Mouse (Mus musculus): Measurements from ENCODE around the gene Ssh3.
A peak's percentile ranks its signal among the peaks of the same experiment; 100 is the strongest.

The Ssh3 gene

DNA sequence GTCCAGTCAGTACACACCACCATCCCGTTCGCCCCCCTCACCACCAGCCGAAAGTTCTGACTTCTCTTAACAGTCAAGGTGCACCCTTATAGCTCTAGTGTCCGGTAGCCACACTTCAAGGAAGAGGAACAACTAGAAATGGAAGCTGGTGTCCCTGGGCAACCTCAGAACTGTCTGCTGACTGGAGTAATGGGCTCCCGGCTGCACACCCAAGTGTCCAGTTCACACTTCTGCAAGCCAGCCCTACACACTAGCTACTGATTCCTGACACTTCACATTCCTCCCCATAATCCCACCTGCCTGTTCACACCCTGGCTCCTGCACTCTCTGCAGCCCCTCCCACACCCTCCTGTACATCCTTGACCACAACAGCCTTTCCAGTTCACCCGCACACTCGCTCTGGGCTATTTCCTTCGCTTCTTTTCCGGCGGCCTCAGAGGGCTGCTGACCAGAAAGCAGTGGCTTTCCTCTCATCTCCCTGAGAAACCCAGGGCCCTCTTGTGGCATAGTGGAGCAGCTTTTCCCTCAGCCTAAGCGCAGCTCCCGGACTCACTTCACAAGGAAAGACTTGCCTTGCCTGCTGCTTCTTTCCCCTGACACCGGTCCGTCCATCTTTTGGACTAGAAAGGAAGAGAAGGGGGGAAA lies 52.8 kb downstream of the Ssh3 start:
- peak; percentile 85 for DNase-seq (ENCODE audit: low read depth)

DNA sequence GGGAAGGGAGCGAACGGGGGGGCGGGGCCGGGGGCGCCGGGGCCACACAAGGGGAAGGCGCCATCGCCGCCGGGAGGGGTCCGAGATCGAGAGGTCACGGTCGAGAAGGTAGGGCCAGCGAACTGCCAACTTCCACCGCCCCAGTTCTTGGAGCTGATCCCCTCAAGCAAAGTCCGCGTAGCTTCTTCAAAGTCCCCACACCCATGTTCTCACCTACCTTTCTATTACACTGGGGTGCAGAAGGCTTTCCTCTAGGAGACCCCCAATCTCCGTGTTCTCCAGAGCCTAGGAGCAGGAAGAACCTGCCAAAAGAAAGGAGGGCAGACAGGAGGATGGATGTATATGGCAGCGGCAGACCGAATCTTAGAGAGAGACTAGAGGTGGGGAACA lies 53.5 kb downstream of the Ssh3 start:
- DNase-seq (ENCODE audit: low read depth), result no peak

DNA sequence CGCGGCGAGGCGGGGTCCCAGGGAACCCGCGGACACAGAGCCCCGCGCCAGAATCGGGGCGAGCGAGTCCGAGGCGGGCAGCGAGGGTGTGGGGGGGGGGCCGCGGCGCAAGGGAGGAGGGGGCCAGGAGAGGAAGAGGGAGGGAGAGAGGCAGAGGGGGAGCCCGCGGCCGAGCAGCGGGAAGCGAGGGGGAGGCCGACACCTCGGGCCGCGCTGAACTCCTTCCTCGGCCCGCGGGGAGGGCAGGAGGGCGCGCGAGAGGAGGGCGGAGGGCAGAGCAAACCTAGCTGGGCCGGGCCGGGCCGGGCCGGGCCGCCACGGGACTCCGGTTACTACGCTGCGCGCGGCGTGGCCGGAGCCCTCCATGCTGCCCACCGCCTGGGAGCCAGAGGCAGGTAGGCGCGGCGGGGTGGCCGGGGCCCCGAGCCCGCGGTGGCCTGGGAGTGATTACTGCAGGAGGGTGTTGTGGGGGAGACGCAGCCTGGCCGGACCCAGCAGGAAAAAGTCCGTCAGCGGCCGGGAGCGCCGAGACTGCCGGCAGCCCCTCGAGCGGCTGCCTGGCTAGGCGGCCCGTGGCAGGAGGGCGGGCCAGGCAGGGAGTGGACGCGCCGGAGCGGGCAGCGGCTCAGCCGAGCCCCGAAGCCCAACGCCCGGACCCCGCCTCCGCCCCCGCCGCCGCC lies 54.1 kb downstream of the Ssh3 start:
- DNase-seq (ENCODE audit: low read depth), result peak; percentile 72

DNA sequence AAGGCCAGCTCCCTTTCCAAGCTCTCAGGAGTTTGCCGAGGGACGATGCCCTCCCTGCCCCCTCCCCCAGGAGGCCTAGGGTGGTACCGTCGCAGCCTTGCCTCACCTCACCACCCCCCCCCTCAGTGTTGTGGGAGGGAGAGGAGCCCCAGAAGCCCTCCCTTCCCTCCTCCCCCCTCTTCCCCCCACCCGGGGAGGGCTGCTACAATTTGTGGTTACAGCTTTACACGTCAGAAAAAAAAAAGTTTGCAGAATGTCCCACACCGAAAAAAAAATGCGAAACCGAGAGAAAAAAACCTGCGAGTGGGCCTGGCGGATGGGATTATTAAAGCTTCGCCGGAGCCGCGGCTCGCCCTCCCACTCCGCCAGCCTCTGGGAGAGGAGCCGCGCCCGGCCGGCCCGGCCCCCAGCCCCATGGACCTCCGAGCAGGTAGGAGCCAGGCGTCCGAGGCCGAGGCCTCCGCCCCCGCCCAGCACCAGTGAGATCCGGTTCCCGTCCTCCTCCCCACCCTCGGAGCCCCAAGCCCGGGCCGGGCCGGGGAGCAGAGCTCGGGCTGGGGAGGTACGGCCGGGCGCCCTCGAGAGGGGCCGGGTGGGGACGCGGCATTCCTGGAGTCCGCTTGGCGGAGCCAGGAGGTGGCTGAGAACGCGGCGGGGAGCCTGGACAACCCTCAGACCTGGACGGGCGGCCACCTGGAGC lies 54.8 kb downstream of the Ssh3 start, which contains the start of the genes Clcf1 and AC109138.7:
TSS of gene Clcf1 (plus strand) at position 168 of the 700 bp plus-strand sequence.
TSS of gene AC109138.7 (plus strand) at position 287 of the 700 bp plus-strand sequence.
- peak; percentile 95 for DNase-seq (ENCODE audit: low read depth)

DNA sequence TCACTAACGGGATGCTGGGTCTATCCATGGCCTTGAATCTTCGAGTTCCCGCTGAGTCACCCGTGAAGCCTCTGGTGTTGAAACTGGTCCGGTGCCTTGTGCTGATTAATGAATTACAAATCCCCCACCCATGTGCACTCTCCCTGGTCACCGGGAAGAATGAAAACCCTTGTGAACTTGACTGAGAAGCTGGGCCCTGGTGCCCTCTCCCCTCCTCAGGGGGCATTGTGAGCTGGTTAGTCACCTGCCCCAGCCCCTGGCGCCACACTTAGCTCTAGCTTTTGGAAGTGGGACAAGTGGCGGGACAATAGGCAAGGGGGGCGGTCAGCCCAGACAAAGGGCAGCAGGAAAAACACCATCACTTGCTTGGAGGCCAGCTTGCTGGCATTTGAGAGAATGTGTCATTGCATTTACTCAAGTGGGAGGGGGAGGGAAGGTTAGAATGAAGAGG lies 55.4 kb downstream of the Ssh3 start:
- DNase-seq (ENCODE audit: low read depth), result peak; percentile 95

DNA sequence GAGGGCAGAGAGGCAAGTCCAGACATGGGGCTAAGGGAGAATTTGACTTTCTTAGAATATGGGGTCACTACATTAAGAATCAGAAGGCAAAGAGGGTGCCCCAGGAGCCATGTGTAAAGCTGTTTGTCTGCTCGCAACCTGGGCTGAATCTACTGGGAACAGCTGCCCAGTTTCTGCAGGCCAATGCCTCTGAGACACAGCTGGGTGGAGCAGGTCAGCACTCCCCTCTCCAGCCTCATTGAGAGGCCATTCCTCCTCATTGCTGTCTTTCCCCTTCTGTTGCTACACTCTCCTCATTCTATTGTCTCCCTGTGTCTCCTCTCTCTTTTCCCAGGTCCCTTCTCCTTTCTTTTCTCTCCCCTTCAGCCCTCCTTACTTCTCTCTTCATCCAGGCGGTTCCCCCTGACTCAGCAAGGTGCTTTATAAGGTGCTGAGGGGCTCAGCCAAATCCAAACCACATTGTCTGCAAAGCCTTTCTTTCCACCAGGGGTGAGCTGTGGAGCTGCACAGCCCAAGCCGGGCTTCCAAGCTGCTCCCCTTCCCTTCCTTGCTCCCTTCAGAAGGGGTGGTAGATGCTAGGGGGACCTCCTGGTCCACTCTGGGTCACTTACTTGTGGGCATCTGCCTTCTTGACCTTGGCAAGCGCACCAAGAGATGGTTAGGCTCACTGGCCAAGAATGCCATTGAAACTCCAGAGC lies 56.9 kb downstream of the Ssh3 start:
- DNase-seq (ENCODE audit: low read depth), result peak; percentile 71
